Mouse (Mus musculus): ENCODE results near the gene Pla2g2c. TPM values are rescaled to one million over a fixed set of nuclear protein-coding genes. Genes with fewer than 3 reads are reported as not detected.

The Pla2g2c gene
- polyA plus RNA-seq (2012), result not detected in 2 replicates

GRCm38 (mm10) chr4:138724354-138725126 lies at the start of gene Pla2g2c:
TSS of gene Pla2g2c (plus strand) at chr4:138724792.
- TF ChIP-seq GATA1 (IDR thresholded peaks at IDR 0.05; ENCODE audit: low read length), result no peak

GRCm38 (mm10) chr4:138676480-138676879 lies 48.1 kb upstream of the Pla2g2c start:
- TF ChIP-seq GATA1 (IDR thresholded peaks at IDR 0.05; ENCODE audit: low read length), result no peak

GRCm38 (mm10) chr4:138677579-138677978 lies 47.0 kb upstream of the Pla2g2c start:
- no peak for TF ChIP-seq GATA1 (IDR thresholded peaks at IDR 0.05; ENCODE audit: low read length)

DNA sequence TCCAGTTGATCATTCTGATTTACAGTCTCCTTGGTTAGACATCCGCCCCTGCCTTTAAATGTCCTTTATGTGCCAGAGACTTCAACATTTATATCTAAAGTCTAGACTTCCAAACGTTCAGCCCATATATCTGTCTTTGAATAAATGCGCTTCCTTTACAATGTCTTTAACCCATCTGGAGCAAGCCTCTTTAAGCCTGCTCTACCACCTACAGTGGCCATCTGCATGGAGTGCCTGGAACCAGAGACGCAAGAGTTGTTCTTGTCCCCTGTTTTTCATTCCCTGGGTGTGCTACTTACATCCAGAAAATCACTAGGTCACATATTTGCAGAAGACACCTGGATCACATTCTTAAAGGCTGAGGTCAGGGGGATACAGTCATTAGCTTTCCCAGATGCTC lies 44.5 kb upstream of the Pla2g2c start:
- TF ChIP-seq GATA1 (IDR thresholded peaks at IDR 0.05; ENCODE audit: low read length), result no peak

- TF ChIP-seq GATA1 (IDR thresholded peaks at IDR 0.05; ENCODE audit: low read length), result no peak
Observed at GRCm38 (mm10) chr4:138682760-138683159, 41.8 kb upstream of the Pla2g2c start.

GRCm38 (mm10) chr4:138685813-138686212 lies 38.8 kb upstream of the Pla2g2c start:
- no peak for TF ChIP-seq GATA1 (IDR thresholded peaks at IDR 0.05; ENCODE audit: low read length)

- no peak for TF ChIP-seq GATA1 (IDR thresholded peaks at IDR 0.05; ENCODE audit: low read length)
Observed at GRCm38 (mm10) chr4:138689094-138689512, 35.5 kb upstream of the Pla2g2c start.

DNA sequence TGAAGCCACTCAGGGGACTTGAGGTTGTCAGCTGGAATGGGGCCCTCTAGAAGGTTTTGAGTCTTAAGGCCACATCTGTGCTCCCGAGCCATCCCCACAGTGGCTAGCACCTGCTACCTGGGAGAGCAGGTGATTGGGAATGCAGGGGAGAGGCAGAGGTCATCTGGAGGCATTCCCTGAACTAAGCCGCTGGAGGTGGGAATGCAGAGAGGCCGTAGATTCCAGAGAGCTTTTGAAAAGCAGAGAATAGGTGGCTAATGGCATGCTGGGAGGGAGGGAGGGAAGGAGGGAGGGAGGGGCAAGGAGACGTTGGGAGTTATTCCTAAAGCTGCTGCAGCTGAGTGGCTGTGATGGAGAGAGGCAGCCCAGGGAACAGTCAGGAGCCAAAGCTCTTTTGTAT lies 34.0 kb upstream of the Pla2g2c start:
- TF ChIP-seq GATA1 (IDR thresholded peaks at IDR 0.05; ENCODE audit: low read length), result no peak

DNA sequence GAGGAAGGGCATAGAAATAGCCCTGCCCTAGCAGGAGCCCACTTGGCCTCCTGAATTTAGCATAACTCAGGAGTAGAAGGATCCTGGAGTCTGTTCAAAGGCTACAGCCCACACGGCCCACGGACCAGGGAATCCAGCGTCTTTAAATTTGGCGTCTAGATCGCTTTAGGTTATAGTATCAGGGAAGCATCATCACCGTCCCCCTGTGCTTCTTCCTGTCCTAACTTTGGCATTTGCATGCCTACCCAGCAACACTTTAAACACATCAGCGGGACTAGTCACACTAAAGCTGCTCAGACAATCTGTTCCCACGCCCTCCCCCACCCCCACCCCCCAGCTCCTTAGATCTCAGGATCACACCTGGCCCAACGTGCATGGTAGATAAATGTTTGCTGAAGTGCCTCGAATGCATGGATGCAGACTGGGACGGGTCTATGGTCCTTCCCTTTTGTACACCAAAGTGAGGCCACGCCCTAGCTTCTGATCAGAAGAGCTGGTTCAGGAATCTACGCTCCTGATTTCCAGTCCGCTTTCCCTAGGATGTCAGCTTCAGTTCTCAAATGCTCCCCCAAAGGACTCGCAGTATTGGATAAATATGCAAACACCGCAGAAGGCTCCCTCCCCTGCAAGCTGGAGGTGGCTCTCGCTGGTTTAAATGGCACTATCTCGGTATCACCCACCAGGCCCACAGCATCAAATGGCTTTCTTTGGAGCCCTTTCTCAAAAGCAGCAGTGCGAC lies 33.0 kb upstream of the Pla2g2c start:
- no peak for TF ChIP-seq GATA1 (IDR thresholded peaks at IDR 0.05; ENCODE audit: low read length)

DNA sequence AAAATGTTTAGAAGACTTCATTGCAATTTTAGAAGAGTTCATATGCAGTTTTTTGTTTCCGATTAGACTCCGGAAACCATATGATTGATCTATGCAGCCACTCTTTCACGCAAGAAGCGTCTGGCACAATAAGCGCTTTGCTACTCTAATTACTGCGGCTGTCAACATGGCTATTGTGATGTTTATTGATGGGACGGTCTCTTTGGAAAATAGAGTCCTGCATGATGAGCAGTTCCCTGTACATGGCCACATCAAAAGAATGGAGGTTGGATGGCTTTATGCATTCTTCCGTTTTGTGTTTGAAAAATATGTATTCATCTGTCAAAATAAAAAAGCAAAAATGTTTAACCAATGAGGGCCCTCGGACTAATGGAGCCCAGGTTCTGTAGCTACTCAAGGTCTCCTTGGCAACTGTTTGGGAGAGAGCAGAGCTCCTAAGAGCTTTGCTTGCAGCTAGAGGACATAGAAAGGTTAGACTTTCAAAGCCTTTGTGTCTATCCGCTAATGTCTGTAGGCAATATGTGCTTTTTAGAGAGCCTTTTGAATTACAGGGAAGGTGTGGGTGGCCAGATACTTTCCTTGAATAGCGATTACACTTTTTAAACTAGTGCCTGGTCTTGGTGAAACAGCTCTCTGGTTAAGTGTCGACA lies 31.4 kb upstream of the Pla2g2c start:
- no peak for TF ChIP-seq GATA1 (IDR thresholded peaks at IDR 0.05; ENCODE audit: low read length)

- no peak for TF ChIP-seq GATA1 (IDR thresholded peaks at IDR 0.05; ENCODE audit: low read length)
Observed at GRCm38 (mm10) chr4:138696720-138697119, 27.9 kb upstream of the Pla2g2c start.

GRCm38 (mm10) chr4:138697166-138697860 lies 27.3 kb upstream of the Pla2g2c start:
- no peak for TF ChIP-seq GATA1 (IDR thresholded peaks at IDR 0.05; ENCODE audit: low read length)

DNA sequence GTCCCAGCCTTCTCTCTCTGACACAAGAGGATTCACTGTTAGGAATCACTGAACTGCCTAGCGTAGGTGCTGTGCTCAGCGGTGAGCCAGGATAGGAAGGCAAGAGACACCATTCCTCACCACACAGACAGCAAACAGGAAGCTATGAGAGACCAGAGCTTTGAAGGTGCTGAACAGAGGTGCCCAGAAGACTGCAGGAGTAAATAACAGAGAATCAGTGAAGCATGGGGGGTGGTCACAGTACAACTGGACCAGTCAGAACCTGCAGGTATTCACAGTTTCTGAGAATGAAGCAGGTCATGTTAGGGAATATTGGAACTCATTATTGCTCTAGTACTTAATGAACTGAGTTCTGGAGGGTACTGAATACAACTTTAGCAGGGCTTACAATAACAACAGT lies 26.3 kb upstream of the Pla2g2c start:
- TF ChIP-seq GATA1 (IDR thresholded peaks at IDR 0.05; ENCODE audit: low read length), result no peak

DNA sequence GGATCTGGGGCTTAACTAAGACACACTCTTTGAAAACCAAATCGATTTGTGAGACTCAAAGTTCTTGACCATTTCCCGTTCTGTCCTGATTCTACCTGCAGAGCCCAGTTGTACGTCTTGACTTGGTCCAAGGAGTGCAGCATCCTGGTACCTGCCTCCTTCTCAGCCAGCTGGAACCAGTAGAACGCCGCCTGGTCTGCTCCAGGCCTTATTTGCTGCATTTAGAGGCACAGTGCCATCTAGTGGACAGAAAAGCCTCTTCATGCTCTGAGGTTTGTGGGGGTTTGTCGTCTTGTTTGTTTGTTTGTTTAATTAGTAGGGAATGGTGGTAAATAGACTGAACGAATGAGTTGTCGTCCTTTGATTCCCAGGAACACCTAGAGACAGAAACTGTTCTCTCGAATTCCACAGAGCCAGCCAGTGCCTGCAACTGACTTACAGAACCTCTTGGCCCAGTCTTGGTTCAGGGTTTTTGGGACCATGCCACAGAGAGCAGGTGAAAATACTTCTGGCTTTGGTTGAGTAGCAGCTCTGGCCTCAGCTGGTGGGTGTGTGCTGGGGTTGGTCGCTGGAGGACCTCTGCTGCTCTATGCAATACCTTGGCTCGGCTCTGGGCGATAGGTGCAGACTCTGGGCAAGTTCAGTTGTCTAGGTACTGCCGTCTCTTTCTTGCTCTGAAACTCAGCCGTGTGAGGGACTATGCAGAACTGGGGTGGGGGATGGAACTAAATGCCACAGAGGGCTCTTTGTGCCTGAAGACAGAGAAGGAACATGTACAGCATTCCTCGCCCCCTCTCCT lies 24.2 kb upstream of the Pla2g2c start:
- no peak for TF ChIP-seq GATA1 (IDR thresholded peaks at IDR 0.05; ENCODE audit: low read length)

GRCm38 (mm10) chr4:138701111-138701510 lies 23.5 kb upstream of the Pla2g2c start:
- no peak for TF ChIP-seq GATA1 (IDR thresholded peaks at IDR 0.05; ENCODE audit: low read length)
